Mouse (Mus musculus): ENCODE results near the gene Ptprt. TPM values are rescaled to one million over a fixed set of nuclear protein-coding genes. Genes with fewer than 3 reads are reported as not detected.

Gene Ptprt
- total and polyA plus RNA-seq, 3 experiments = 0.76 TPM; not detected in 2

GRCm38 (mm10) chr2:161547318-161547717 lies 1113.6 kb downstream of the Ptprt start:
- dilution Hi-C loops (cut with MboI; ENCODE audit: extremely low pct_ligation_motif_present, extremely low pct_unique_long_range_greater_than_20kb, low sequenced_read_pairs) (no loop called here), in situ Hi-C loops (cut with MboI; ENCODE audit: low pct_ligation_motif_present, low pct_unique_long_range_greater_than_20kb, low sequenced_read_pairs) (no loop called here)
- no peak overlapping the region for H3K27ac ChIP-seq (ENCODE audit: insufficient read depth, low read depth)

DNA sequence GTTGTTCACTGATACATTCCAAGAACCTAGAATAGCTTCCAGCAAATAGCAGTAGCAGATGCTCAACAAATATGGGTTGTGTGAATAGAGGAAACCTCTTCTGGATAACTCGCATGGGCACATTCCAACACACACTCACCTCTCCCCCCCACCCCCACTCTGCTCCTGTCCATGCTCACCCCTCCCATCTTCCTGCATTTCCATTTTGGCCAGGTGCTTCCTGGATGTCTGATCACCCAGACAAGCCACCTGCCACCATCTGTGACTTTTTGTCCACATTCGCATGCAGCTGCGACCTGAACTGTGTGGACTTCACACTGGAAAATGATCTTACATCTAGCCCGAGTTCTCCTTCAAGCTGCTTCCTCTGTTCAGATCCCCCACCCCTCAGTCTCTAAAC lies 1115.5 kb downstream of the Ptprt start:
- in situ Hi-C loops (cut with MboI; ENCODE audit: low pct_ligation_motif_present, low pct_unique_long_range_greater_than_20kb, low sequenced_read_pairs) = no loop called here
- Histone ChIP-seq H3K27me3 (replicated peaks) (no peaks in the 10 kb centered on the region), H3K4me1 (ENCODE audit: control insufficient read depth in 1 of 2, insufficient read depth in 2 of 2) (no peaks in the 10 kb centered on the region), H3K36me3 (replicated peaks in 1 of 2; ENCODE audit: control insufficient read depth in 1 of 2, insufficient read depth in 1 of 2, low read length in 1 of 2) (no peaks in the 10 kb centered on the region), H3K79me2 (replicated peaks; ENCODE audit: control insufficient read depth, extremely low read depth, insufficient read depth, poor library complexity, severe bottlenecking) (no peaks in the 10 kb centered on the region), H3K27ac (ENCODE audit: insufficient read depth, low read depth) (no peak overlapping the region), H3K9ac (ENCODE audit: insufficient read depth, low read depth) (no peak overlapping the region), H3K9me3 (replicated peaks; ENCODE audit: low read length) (peaks cover 79% of the 10 kb centered on the region), H3K4me2 (ENCODE audit: insufficient read depth, low read depth, poor library complexity, severe bottlenecking) (no peak overlapping the region), H3K4me3 (replicated peaks in 1 of 3; ENCODE audit: low read depth in 2 of 3, low read length in 2 of 3, poor library complexity in 1 of 3) (no peak overlapping the region)
- dilution Hi-C loops (cut with MboI; ENCODE audit: extremely low pct_ligation_motif_present, extremely low pct_unique_long_range_greater_than_20kb, low sequenced_read_pairs) = no loop called here
- DNase-seq (ENCODE audit: extremely low read depth) = no peak
- TF ChIP-seq TCF12 (IDR thresholded peaks at IDR 0.05; ENCODE audit: low read depth, low read length) (no peak), GABPA (IDR thresholded peaks at IDR 0.05; ENCODE audit: insufficient replicate concordance, low read depth, low read length) (no peak), POLR2AphosphoS2 (IDR thresholded peaks at IDR 0.05; ENCODE audit: low read depth, low read length) (no peak), CTCF (conservative IDR thresholded peaks at IDR 0.05 in 1 of 2, IDR thresholded peaks at IDR 0.05 in 1 of 2; ENCODE audit: low read depth in 2 of 2, low read length in 2 of 2) (no peak), PAX5 (IDR thresholded peaks at IDR 0.05; ENCODE audit: low read length) (no peak), JUN (IDR thresholded peaks at IDR 0.05; ENCODE audit: insufficient read depth, low read depth, low read length) (no peak), BHLHE40 (IDR thresholded peaks at IDR 0.05; ENCODE audit: low read depth, low read length) (no peak), CHD2 (IDR thresholded peaks at IDR 0.05; ENCODE audit: low read length) (no peak), ZC3H11A (IDR thresholded peaks at IDR 0.05; ENCODE audit: low read depth, low read length) (no peak), ETS1 (conservative IDR thresholded peaks at IDR 0.05; ENCODE audit: low read depth, low read length) (no peak), RCOR1 (conservative IDR thresholded peaks at IDR 0.05; ENCODE audit: low read depth, low read length) (no peak), TBP (conservative IDR thresholded peaks at IDR 0.05; ENCODE audit: low read depth, low read length) (no peak), USF2 (conservative IDR thresholded peaks at IDR 0.05; ENCODE audit: low read depth, low read length) (no peak), MAX (IDR thresholded peaks at IDR 0.05; ENCODE audit: low read length) (no peak), RAD21 (IDR thresholded peaks at IDR 0.05; ENCODE audit: low read depth, low read length) (no peak), NRF1 (IDR thresholded peaks at IDR 0.05; ENCODE audit: low read depth, low read length) (no peak), CHD1 (IDR thresholded peaks at IDR 0.05; ENCODE audit: low read depth, low read length) (no peak)

More at GRCm38 (mm10) chr2:161547318-161547717, 1113.6 kb downstream of the Ptprt start:
- no peak overlapping the region for H3K9ac ChIP-seq (ENCODE audit: insufficient read depth, low read depth)
- H3K9me3 ChIP-seq (replicated peaks; ENCODE audit: low read length) = peaks cover 87% of the 10 kb centered on the region
- TF ChIP-seq TCF12 (IDR thresholded peaks at IDR 0.05; ENCODE audit: low read depth, low read length) (no peak), MEF2A (IDR thresholded peaks at IDR 0.05; ENCODE audit: borderline replicate concordance, low read depth, low read length) (no peak), MAZ (IDR thresholded peaks at IDR 0.05; ENCODE audit: low read depth, low read length) (no peak), ZKSCAN1 (IDR thresholded peaks at IDR 0.05; ENCODE audit: borderline replicate concordance, low read depth, low read length) (no peak), E2F4 (IDR thresholded peaks at IDR 0.05; ENCODE audit: insufficient replicate concordance, low read depth, low read length) (no peak), MAX (IDR thresholded peaks at IDR 0.05; ENCODE audit: low read length) (no peak), RAD21 (IDR thresholded peaks at IDR 0.05; ENCODE audit: low read depth, low read length) (no peak), MXI1 (IDR thresholded peaks at IDR 0.05; ENCODE audit: low read depth, low read length) (no peak), ZNF384 (IDR thresholded peaks at IDR 0.05; ENCODE audit: low read depth, low read length) (no peak), MAFK (IDR thresholded peaks at IDR 0.05; ENCODE audit: insufficient replicate concordance, low read length) (no peak), CHD2 (IDR thresholded peaks at IDR 0.05; ENCODE audit: low read length) (no peak), KAT2A (IDR thresholded peaks at IDR 0.05; ENCODE audit: insufficient replicate concordance, low read length) (no peak), JUND (conservative IDR thresholded peaks at IDR 0.05; ENCODE audit: low read depth, low read length) (no peak), USF2 (conservative IDR thresholded peaks at IDR 0.05; ENCODE audit: low read depth, low read length) (no peak), ZMIZ1 (IDR thresholded peaks at IDR 0.05; ENCODE audit: low read depth, low read length) (no peak), IRF4 (IDR thresholded peaks at IDR 0.05; ENCODE audit: low read depth, low read length) (no peak), HCFC1 (IDR thresholded peaks at IDR 0.05; ENCODE audit: low read depth, low read length) (no peak), GABPA (IDR thresholded peaks at IDR 0.05; ENCODE audit: insufficient replicate concordance, low read depth, low read length) (no peak)
- H3K4me3 ChIP-seq (replicated peaks in 1 of 3; ENCODE audit: low read depth in 2 of 3, low read length in 2 of 3, poor library complexity in 1 of 3) = no peak overlapping the region
- no peak overlapping the region for H3K4me2 ChIP-seq (ENCODE audit: insufficient read depth, low read depth, poor library complexity, severe bottlenecking)
- H3K36me3 ChIP-seq (replicated peaks in 1 of 2; ENCODE audit: control insufficient read depth in 1 of 2, insufficient read depth in 1 of 2, low read length in 1 of 2) = no peaks in the 10 kb centered on the region
- H3K79me2 ChIP-seq (replicated peaks; ENCODE audit: control insufficient read depth, extremely low read depth, insufficient read depth, poor library complexity, severe bottlenecking) = no peaks in the 10 kb centered on the region
- H3K4me1 ChIP-seq (ENCODE audit: control insufficient read depth in 1 of 2, insufficient read depth in 2 of 2) = no peaks in the 10 kb centered on the region
- no peaks in the 10 kb centered on the region for H3K27me3 ChIP-seq (replicated peaks)
- no peak for DNase-seq (ENCODE audit: extremely low read depth)

Data from CH12.LX (cell line).